Mouse (Mus musculus) limb, embryonic 14.5 days (tissue): Measurements from ENCODE around the gene Slc10a1. TPM values are rescaled to one million over a fixed set of nuclear protein-coding genes. Genes with fewer than 3 reads are reported as not detected.
A peak's percentile ranks its signal among the peaks of the same experiment; 100 is the strongest.
"Not testable (repeated sequence)": the region's sequence is repeated elsewhere in the genome, so short reads cannot be mapped to it uniquely, and the experiment has no call there.

Experiments
- ATAC-seq: fragments of 200-750 bp; cut with Nextera tagmentation; 2 replicates; pipeline ENCODE4 v1.8.0; 2017; ENCODE audit warnings: low read depth, moderate number of reproducible peaks, moderate TSS enrichment; ENCODE audit not compliant: low FRiP score
- DNase-seq: peaks from one replicate; pipeline ENCODE4 v3.0.0-alpha.2; 2015; ENCODE audit warnings: low spot score
- H3K27ac ChIP-seq: fragments of 300-500 bp; sonication (generic); replicated peaks from 2 replicates; pipeline ENCODE4 v1.5.1; 2014; ENCODE audit warnings: low read depth, mild to moderate bottlenecking, low read length, moderate library complexity, mixed read lengths
- H3K27me3 ChIP-seq: fragments of 300-500 bp; sonication (generic); 2 replicates; pipeline ENCODE4 v1.6.1; 2014; ENCODE audit warnings: low read length, mixed read lengths; ENCODE audit not compliant: control insufficient read depth, insufficient read depth
- H3K36me3 ChIP-seq: fragments of 300-500 bp; sonication (generic); 2 replicates; pipeline ENCODE4 v1.6.1; 2014; ENCODE audit warnings: mild to moderate bottlenecking, low read length, moderate library complexity, mixed read lengths; ENCODE audit not compliant: control insufficient read depth, insufficient read depth
- H3K4me1 ChIP-seq: fragments of 300-500 bp; sonication (generic); 2 replicates; pipeline ENCODE4 v1.6.1; 2014; ENCODE audit warnings: antibody characterized with exemption, low read length, mixed read lengths; ENCODE audit not compliant: control insufficient read depth, insufficient read depth
- H3K4me2 ChIP-seq: fragments of 300-500 bp; sonication (generic); replicated peaks from 2 replicates; pipeline ENCODE4 v1.6.1; 2014; ENCODE audit warnings: low read depth, mild to moderate bottlenecking, low read length, moderate library complexity; ENCODE audit not compliant: severe bottlenecking
- H3K4me3 ChIP-seq: fragments of 300-500 bp; sonication (generic); replicated peaks from 2 replicates; pipeline ENCODE4 v1.5.1; 2014; ENCODE audit warnings: low read length
- H3K9ac ChIP-seq: fragments of 300-500 bp; sonication (generic); 2 replicates; pipeline ENCODE4 v1.6.1; 2014; ENCODE audit warnings: mild to moderate bottlenecking, low read depth, low read length, moderate library complexity; ENCODE audit not compliant: severe bottlenecking
- H3K9me3 ChIP-seq: fragments of 300-500 bp; sonication (generic); 2 replicates; pipeline ENCODE4 v1.6.1; 2016; ENCODE audit warnings: low read length; ENCODE audit not compliant: control insufficient read depth
- POLR2A ChIP-seq: fragments of 200-500 bp; IDR thresholded peaks from 2 replicates; pipeline ENCODE4 v1.8.0; 2012; ENCODE audit warnings: inconsistent platforms, mild to moderate bottlenecking, moderate library complexity, borderline replicate concordance; ENCODE audit not compliant: insufficient read depth, insufficient read length; ENCODE audit errors: extremely low read depth
- WGBS: fragments of 180-500 bp; shearing (Covaris S2); extraction: QIAGEN DNeasy Blood & Tissue Kit; methylation state at CpG from one replicate; pipeline ENCODE4 v1.1.7; 2014; 5-methylcytosine and 5-hydroxymethylcytosine counted together
- polyA plus RNA-seq, 2 experiments: library from polyadenylated mRNA; depleted of rRNA in 1 of 2; stranded (reverse) in 1 of 2; unstranded in 1 of 2; fragments of >200 nt; fragmentation: Nextera tagmentation in 1 of 2; extraction: Ambion mirVana in 1 of 2; gene quantifications; 2 replicates each; pipeline versions ENCODE4 v1.2.1 to v1.2.3; 2012 to 2014

The Slc10a1 gene
- polyA plus RNA-seq, 2 experiments: 0.45 TPM; not detected in 1

- TF ChIP-seq POLR2A: peak; percentile 94; the same call in 1 of the 2 replicates
- H3K4me1 ChIP-seq: peaks cover 5% of the 10 kb centered on the region; the same call in 1 of the 2 replicates
- peak within 1 kb of the TSS; percentile 99 for H3K9ac ChIP-seq
- 0% methylated on average over 40 of the region's 57 CpGs for WGBS
- H3K4me3 ChIP-seq: peak within 1 kb of the TSS; percentile 99
- peak within 1 kb of the TSS; percentile 71 for H3K4me2 ChIP-seq
- H3K27me3 ChIP-seq: no peaks in the 10 kb centered on the region
- H3K27ac ChIP-seq: peak within 1 kb of the TSS; percentile 98
- H3K9me3 ChIP-seq: no peaks in the 10 kb centered on the region
- ATAC-seq (peak; percentile 91), DNase-seq (peak; percentile 98)
- peaks cover 33% of the 10 kb centered on the region for H3K36me3 ChIP-seq
Observed at GRCm38 (mm10) chr12:80945334-80945995, 23.0 kb downstream of the Slc10a1 start, which contains the start of gene Srsf5. Gene Srsf5, plus strand, starts transcription at chr12:80945504.

DNA sequence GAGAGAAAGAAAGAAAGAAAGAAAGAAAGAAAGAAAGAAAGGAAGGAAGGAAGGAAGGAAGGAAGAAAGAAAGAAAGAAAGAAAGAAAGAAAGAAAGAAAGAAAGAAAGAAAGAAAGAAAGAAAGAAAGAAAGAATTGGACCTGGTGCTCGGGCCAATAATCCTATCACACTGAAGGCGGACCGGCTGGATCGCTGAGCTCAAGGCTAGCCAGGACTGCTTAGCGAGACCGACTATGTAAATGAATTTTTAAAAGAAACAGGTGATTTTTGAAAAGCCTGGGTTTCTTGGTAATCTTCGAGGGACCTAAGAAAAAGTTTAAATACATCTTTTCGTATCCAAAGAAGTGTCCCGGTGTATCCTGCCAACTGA is 23.6 kb downstream of the Slc10a1 start:
- H3K4me1 ChIP-seq, H3K27me3 ChIP-seq, DNase-seq, H3K9me3 ChIP-seq: not testable (repeated sequence)
- ATAC-seq: peak; percentile 39
- Histone ChIP-seq H3K9ac (peak overlapping the region; percentile 99; the same call in 1 of the 2 replicates), H3K4me2 (peak overlapping the region; percentile 38), H3K27ac (peak overlapping the region; percentile 71; the same call in 1 of the 2 replicates), H3K4me3 (peak overlapping the region; percentile 99), H3K36me3 (peaks cover 32% of the 10 kb centered on the region)
- WGBS: 1% methylated on average over 9 of the region's 9 CpGs

- peaks cover 5% of the 10 kb centered on the region; the same call in 1 of the 2 replicates for H3K4me1 ChIP-seq
- H3K36me3 ChIP-seq: peaks cover 25% of the 10 kb centered on the region
- H3K27me3 ChIP-seq: no peaks in the 10 kb centered on the region
- ATAC-seq (no peak), DNase-seq (no peak)
- 94% methylated on average over 4 of the region's 4 CpGs for WGBS
- H3K27ac ChIP-seq: no peak overlapping the region
- no peak overlapping the region for H3K9ac ChIP-seq
- H3K4me3 ChIP-seq: no peak overlapping the region
- no peak overlapping the region for H3K4me2 ChIP-seq
- H3K9me3 ChIP-seq: no peaks in the 10 kb centered on the region
- no peak for TF ChIP-seq POLR2A
Observed at GRCm38 (mm10) chr12:80944204-80944603, 24.3 kb downstream of the Slc10a1 start.

DNA sequence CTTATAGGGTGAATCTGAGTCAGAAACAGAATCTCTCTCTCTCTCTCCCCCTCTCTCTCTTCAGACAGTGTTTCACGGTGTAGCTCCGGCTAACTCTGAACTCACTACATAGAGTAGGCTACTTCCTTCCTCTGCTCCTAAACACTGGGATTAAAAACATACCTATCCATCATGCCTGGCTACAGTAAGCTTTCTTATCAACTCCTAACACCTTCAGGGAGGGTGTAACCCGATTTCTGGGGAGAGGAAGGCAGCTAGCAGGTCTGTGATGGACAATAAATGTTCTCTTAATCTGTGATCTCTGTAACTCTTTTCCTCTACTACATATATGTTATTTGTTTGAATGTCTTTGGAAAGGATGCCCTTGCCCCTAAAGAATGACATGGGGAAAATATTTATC is 25.1 kb downstream of the Slc10a1 start:
- no peak overlapping the region for H3K27ac ChIP-seq
- no peaks in the 10 kb centered on the region for H3K9me3 ChIP-seq
- 80% methylated on average over 3 of the region's 3 CpGs for WGBS
- peaks cover 19% of the 10 kb centered on the region for H3K36me3 ChIP-seq
- no peak overlapping the region for H3K4me2 ChIP-seq
- ATAC-seq (no peak), DNase-seq (no peak)
- H3K27me3 ChIP-seq: no peaks in the 10 kb centered on the region
- TF ChIP-seq POLR2A: no peak
- no peak overlapping the region for H3K9ac ChIP-seq
- H3K4me3 ChIP-seq: no peak overlapping the region
- peaks cover 5% of the 10 kb centered on the region; the same call in 1 of the 2 replicates for H3K4me1 ChIP-seq

DNA sequence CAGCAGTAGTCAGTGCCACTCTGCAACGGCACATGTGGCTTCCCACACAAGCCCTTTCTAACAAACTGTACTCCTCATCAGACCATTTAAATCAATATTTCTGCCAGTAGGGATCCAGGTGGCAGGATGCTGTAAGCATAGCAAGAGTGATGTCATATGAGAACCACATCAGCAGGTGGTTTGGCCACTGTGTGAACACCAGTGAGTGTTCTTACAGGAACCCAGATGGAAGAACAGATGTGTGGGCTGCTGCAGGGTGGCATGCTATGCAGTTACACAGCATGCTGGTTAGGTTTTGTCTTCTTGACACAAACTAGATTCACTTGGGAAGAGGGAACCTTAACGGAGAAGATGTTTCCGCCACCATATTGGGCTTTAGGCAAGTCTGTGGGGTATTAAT is 26.6 kb downstream of the Slc10a1 start:
- H3K27me3 ChIP-seq: no peaks in the 10 kb centered on the region
- no peaks in the 10 kb centered on the region for H3K9me3 ChIP-seq
- no peak for ATAC-seq
- H3K4me1 ChIP-seq: peaks cover 5% of the 10 kb centered on the region; the same call in 1 of the 2 replicates
- H3K27ac ChIP-seq: no peak overlapping the region
- H3K36me3 ChIP-seq: peaks cover 5% of the 10 kb centered on the region
- TF ChIP-seq POLR2A: no peak
- 93% methylated on average over 3 of the region's 3 CpGs for WGBS
- DNase-seq: no peak
- no peak overlapping the region for H3K4me2 ChIP-seq
- no peak overlapping the region for H3K9ac ChIP-seq
- no peak overlapping the region for H3K4me3 ChIP-seq
